Mouse (Mus musculus) small intestine, adult 2 months (tissue): Measurements from ENCODE around the gene Agr2.

Experiments
- CTCF ChIP-seq: fragments of 200-500 bp; IDR thresholded peaks from 2 replicates; pipeline ENCODE4 v1.5.1; 2012; ENCODE audit warnings: low read depth, mild to moderate bottlenecking, control low read depth, inconsistent platforms, low read length, moderate library complexity, mixed read lengths; ENCODE audit not compliant: insufficient replicate concordance, insufficient read length; ENCODE audit errors: extremely low read depth
- POLR2A ChIP-seq: fragments of 200-500 bp; IDR thresholded peaks from 2 replicates; pipeline ENCODE4 v1.6.1; 2012; ENCODE audit warnings: low read depth, mild to moderate bottlenecking, control low read depth, inconsistent platforms, low read length, moderate library complexity

GRCm38 (mm10) chr12:36035501-36035900, 42.8 kb downstream of the Agr2 start:
- TF ChIP-seq POLR2A (no peak), CTCF (no peak)
